Mouse (Mus musculus): ENCODE data around the gene Fgfr2.

The Fgfr2 gene

GRCm38 (mm10) chr7:132682901-132683300 lies 440.2 kb downstream of the Fgfr2 start:
- H3K27me3 ChIP-seq (ENCODE audit: control insufficient read depth, insufficient read depth, low read length, poor library complexity, severe bottlenecking) = no peaks in the 10 kb centered on the region
- H3K36me3 ChIP-seq (ENCODE audit: control insufficient read depth, insufficient read depth, low read length, poor library complexity, severe bottlenecking) = no peaks in the 10 kb centered on the region; the same call in 1 of the 2 replicates
- DNase-seq (ENCODE audit: low read depth, low spot score) = no peak

- Histone ChIP-seq H3K27me3 (ENCODE audit: control insufficient read depth, insufficient read depth, low read length, poor library complexity, severe bottlenecking) (no peaks in the 10 kb centered on the region), H3K36me3 (ENCODE audit: control insufficient read depth, insufficient read depth, low read length, poor library complexity, severe bottlenecking) (no peaks in the 10 kb centered on the region; the same call in 1 of the 2 replicates)
- DNase-seq (ENCODE audit: low read depth, low spot score) = no peak
Observed at GRCm38 (mm10) chr7:132682336-132682735, 440.8 kb downstream of the Fgfr2 start.

- H3K36me3 ChIP-seq (ENCODE audit: control insufficient read depth, insufficient read depth, low read length, poor library complexity, severe bottlenecking) = no peaks in the 10 kb centered on the region; the same call in 1 of the 2 replicates
- no peak for DNase-seq (ENCODE audit: low read depth, low spot score)
Observed at GRCm38 (mm10) chr7:132681831-132682230, 441.3 kb downstream of the Fgfr2 start.

GRCm38 (mm10) chr7:132681296-132681695 lies 441.9 kb downstream of the Fgfr2 start:
- Histone ChIP-seq H3K36me3 (ENCODE audit: control insufficient read depth, insufficient read depth, low read length, poor library complexity, severe bottlenecking) (no peaks in the 10 kb centered on the region; the same call in 1 of the 2 replicates), H3K27me3 (ENCODE audit: control insufficient read depth, insufficient read depth, low read length, poor library complexity, severe bottlenecking) (no peaks in the 10 kb centered on the region)
- no peak for DNase-seq (ENCODE audit: low read depth, low spot score)

More at GRCm38 (mm10) chr7:132681831-132682230, 441.3 kb downstream of the Fgfr2 start:
- no peaks in the 10 kb centered on the region for H3K27me3 ChIP-seq (ENCODE audit: control insufficient read depth, insufficient read depth, low read length, poor library complexity, severe bottlenecking)

- no peak for DNase-seq (ENCODE audit: low read depth, low spot score)
- Histone ChIP-seq H3K36me3 (ENCODE audit: control insufficient read depth, insufficient read depth, low read length, poor library complexity, severe bottlenecking) (no peaks in the 10 kb centered on the region; the same call in 1 of the 2 replicates), H3K27me3 (ENCODE audit: control insufficient read depth, insufficient read depth, low read length, poor library complexity, severe bottlenecking) (no peaks in the 10 kb centered on the region)
Observed at GRCm38 (mm10) chr7:132679549-132679948, 443.6 kb downstream of the Fgfr2 start.

GRCm38 (mm10) chr7:132679117-132679516 lies 444.0 kb downstream of the Fgfr2 start:
- H3K36me3 ChIP-seq (ENCODE audit: control insufficient read depth, insufficient read depth, low read length, poor library complexity, severe bottlenecking) = no peaks in the 10 kb centered on the region; the same call in 1 of the 2 replicates
- H3K27me3 ChIP-seq (ENCODE audit: control insufficient read depth, insufficient read depth, low read length, poor library complexity, severe bottlenecking) = no peaks in the 10 kb centered on the region
- no peak for DNase-seq (ENCODE audit: low read depth, low spot score)

- no peaks in the 10 kb centered on the region for H3K27me3 ChIP-seq (ENCODE audit: control insufficient read depth, insufficient read depth, low read length, poor library complexity, severe bottlenecking)
- H3K36me3 ChIP-seq (ENCODE audit: control insufficient read depth, insufficient read depth, low read length, poor library complexity, severe bottlenecking) = no peaks in the 10 kb centered on the region
- no peak for DNase-seq (ENCODE audit: low read depth, low spot score)
Observed at GRCm38 (mm10) chr7:132675922-132676321, 447.2 kb downstream of the Fgfr2 start.

- DNase-seq (ENCODE audit: low read depth, low spot score) = no peak
- Histone ChIP-seq H3K27me3 (ENCODE audit: control insufficient read depth, insufficient read depth, low read length, poor library complexity, severe bottlenecking) (no peaks in the 10 kb centered on the region), H3K36me3 (ENCODE audit: control insufficient read depth, insufficient read depth, low read length, poor library complexity, severe bottlenecking) (no peaks in the 10 kb centered on the region)
Observed at GRCm38 (mm10) chr7:132673931-132674755, 449.0 kb downstream of the Fgfr2 start.

- Histone ChIP-seq H3K36me3 (ENCODE audit: control insufficient read depth, insufficient read depth, low read length, poor library complexity, severe bottlenecking) (no peaks in the 10 kb centered on the region), H3K27me3 (ENCODE audit: control insufficient read depth, insufficient read depth, low read length, poor library complexity, severe bottlenecking) (no peaks in the 10 kb centered on the region)
- DNase-seq (ENCODE audit: low read depth, low spot score) = peak; percentile 81
Observed at GRCm38 (mm10) chr7:132672481-132672959, 450.6 kb downstream of the Fgfr2 start.

GRCm38 (mm10) chr7:132670863-132671165 lies 452.3 kb downstream of the Fgfr2 start:
- no peak for DNase-seq (ENCODE audit: low read depth, low spot score)
- Histone ChIP-seq H3K36me3 (ENCODE audit: control insufficient read depth, insufficient read depth, low read length, poor library complexity, severe bottlenecking) (no peaks in the 10 kb centered on the region), H3K27me3 (ENCODE audit: control insufficient read depth, insufficient read depth, low read length, poor library complexity, severe bottlenecking) (no peaks in the 10 kb centered on the region)

GRCm38 (mm10) chr7:132669999-132670862 lies 452.9 kb downstream of the Fgfr2 start:
- DNase-seq (ENCODE audit: low read depth, low spot score) = no peak
- H3K36me3 ChIP-seq (ENCODE audit: control insufficient read depth, insufficient read depth, low read length, poor library complexity, severe bottlenecking) = no peaks in the 10 kb centered on the region
- H3K27me3 ChIP-seq (ENCODE audit: control insufficient read depth, insufficient read depth, low read length, poor library complexity, severe bottlenecking) = no peaks in the 10 kb centered on the region

GRCm38 (mm10) chr7:132668604-132669003 lies 454.5 kb downstream of the Fgfr2 start:
- no peaks in the 10 kb centered on the region for H3K36me3 ChIP-seq (ENCODE audit: control insufficient read depth, insufficient read depth, low read length, poor library complexity, severe bottlenecking)
- no peak for DNase-seq (ENCODE audit: low read depth, low spot score)
- no peaks in the 10 kb centered on the region for H3K27me3 ChIP-seq (ENCODE audit: control insufficient read depth, insufficient read depth, low read length, poor library complexity, severe bottlenecking)

GRCm38 (mm10) chr7:132666516-132666915 lies 456.6 kb downstream of the Fgfr2 start:
- Histone ChIP-seq H3K27me3 (ENCODE audit: control insufficient read depth, insufficient read depth, low read length, poor library complexity, severe bottlenecking) (no peaks in the 10 kb centered on the region), H3K36me3 (ENCODE audit: control insufficient read depth, insufficient read depth, low read length, poor library complexity, severe bottlenecking) (no peaks in the 10 kb centered on the region)
- no peak for DNase-seq (ENCODE audit: low read depth, low spot score)

GRCm38 (mm10) chr7:132665664-132666382 lies 457.3 kb downstream of the Fgfr2 start:
- no peak for DNase-seq (ENCODE audit: low read depth, low spot score)
- Histone ChIP-seq H3K27me3 (ENCODE audit: control insufficient read depth, insufficient read depth, low read length, poor library complexity, severe bottlenecking) (no peaks in the 10 kb centered on the region), H3K36me3 (ENCODE audit: control insufficient read depth, insufficient read depth, low read length, poor library complexity, severe bottlenecking) (no peaks in the 10 kb centered on the region)
